ENCODE assay signal across 26 mouse cellular contexts in the genomic region with DNA sequence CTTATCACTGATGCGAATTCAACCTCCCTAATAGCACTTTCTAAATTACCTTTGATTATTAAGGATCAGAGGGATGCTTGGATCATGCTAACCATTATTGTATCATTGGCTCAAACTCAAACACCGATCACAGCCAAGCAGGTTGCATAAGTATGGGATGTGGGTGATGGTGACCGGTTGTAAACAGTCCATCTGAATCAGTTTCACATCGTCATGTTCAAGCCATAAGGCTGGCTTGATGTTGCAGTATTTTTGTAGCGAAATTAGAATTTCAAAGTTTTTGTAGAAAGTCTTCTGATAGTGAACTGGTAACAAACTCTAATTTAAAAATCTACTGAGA.
DNase-seq lines count a peak whose midpoint lies in the region; ATAC-seq and TF ChIP-seq lines count a peak whose summit lies in the region.
"Had no signal": no experiment of that assay in that cellular context is flagged by ENCODE, and none has a peak within 500 bp of the region (broad histone marks: within the 10 kb centered on the region; RNA-seq: fewer than 3 reads in every experiment).

No protein-coding gene starts in this region.

- no peaks in the 10 kb centered on the region for H3K27me3 ChIP-seq in cerebellum, adult 2 months (ENCODE audit: control insufficient read depth, insufficient read depth, low read length)
- H3K27me3 ChIP-seq: heart, embryonic 15.5 days; hindbrain, embryonic 15.5 days; limb, embryonic 12.5 days; liver, embryonic 12.5 days had no signal

- ATAC-seq in frontal cortex, adult (ENCODE audit: low TSS enrichment) = peak; percentile 31; the same call in 1 of the 2 replicates
- ATAC-seq: activated CD4-positive, CD25-positive, alpha-beta regulatory T cell, adult 4 months; liver, embryonic 12.5 days; midbrain, embryonic 16.5 days had no signal

- no peak overlapping the region for H3K4me3 ChIP-seq in cerebellum, adult 2 months (replicated peaks; ENCODE audit: insufficient read depth, low read depth, low read length)
- H3K4me3 ChIP-seq: heart, embryonic 15.5 days; hindbrain, embryonic 15.5 days; limb, embryonic 12.5 days; liver, embryonic 12.5 days; midbrain, embryonic 10.5 days; myocyte had no signal

- DNase-seq in frontal cortex, postnatal 10 days (ENCODE audit: low spot score in 2 of 2) = no peak
- DNase-seq in cerebellum, adult 11 months = peak; percentile 71
- peak; percentile 74 to 90 for DNase-seq in cerebellum, adult 2 months
- DNase-seq in cerebellum, postnatal 25 days = peak; percentile 72 to 81
- DNase-seq in gastrocnemius, adult 8-10 months (ENCODE audit: low spot score in 2 of 2) = no peak
- no peak for DNase-seq in heart, adult 11 months
- DNase-seq: adrenal gland, adult 8-10 months; gastrocnemius, postnatal 25 days; heart, postnatal 36 days; kidney, adult 2 months; lung, adult 18-20 months; lung, postnatal 10 days; right cerebral cortex, adult 18-20 months; right cerebral cortex, postnatal 4 days; thymus, adult 18-20 months; thymus, postnatal 4 days had no signal

- WGBS in cerebellum, adult 2 months = 6% methylated on average over 5 of the region's 5 CpGs

- peak; percentile 28; the same call in 1 of the 2 replicates for TF ChIP-seq POLR2A in cerebellum, adult 2 months (IDR thresholded peaks at IDR 0.05; ENCODE audit: borderline replicate concordance, insufficient read depth, low read length)

- peak overlapping the region; percentile 97; the same call in 1 of the 2 replicates for H3K27ac ChIP-seq in cerebellum, adult 2 months (ENCODE audit: insufficient read depth, low read length)
- H3K27ac ChIP-seq: heart, embryonic 15.5 days; hindbrain, embryonic 15.5 days; kidney, postnatal 0 days; limb, embryonic 12.5 days; liver, embryonic 12.5 days; midbrain, embryonic 10.5 days had no signal

- H3K4me1 ChIP-seq in cerebellum, adult 2 months (ENCODE audit: control insufficient read depth, insufficient read depth, low read length) = peaks cover 31% of the 10 kb centered on the region
- H3K4me1 ChIP-seq: heart, embryonic 15.5 days; limb, embryonic 12.5 days; liver, embryonic 12.5 days had no signal

- no peak for TF ChIP-seq CTCF in cerebellum, adult 2 months (IDR thresholded peaks at IDR 0.05; ENCODE audit: borderline replicate concordance, insufficient read depth, low read depth, low read length)

Comparison
In these comparisons a context has a peak if more than half of its experiments do, and no peak if none do; other contexts are left out.
1. DNase-seq: peak in cerebellum, adult 11 months (single experiment), cerebellum, adult 2 months (2 of 2) and cerebellum, postnatal 25 days (2 of 2); none in frontal cortex, postnatal 10 days (0 of 2), gastrocnemius, adult 8-10 months (0 of 2) and heart, adult 11 months (single experiment).